Mouse (Mus musculus) liver, embryonic 12.5 days (tissue): ENCODE data around the gene Kdm1a. TPM values are rescaled to one million over a fixed set of nuclear protein-coding genes. Genes with fewer than 3 reads are reported as not detected.

Source experiments
- ATAC-seq: fragments of 200-750 bp; cut with Nextera tagmentation; 2 replicates; pipeline ENCODE4 v1.8.0; 2017; ENCODE audit warnings: moderate number of reproducible peaks, mild to moderate bottlenecking, moderate library complexity
- H3K27ac ChIP-seq: fragments of 300-500 bp; sonication (generic); 2 replicates; pipeline ENCODE4 v1.5.1; 2016; ENCODE audit warnings: mild to moderate bottlenecking
- H3K27me3 ChIP-seq: fragments of 300-500 bp; sonication (generic); replicated peaks from 2 replicates; pipeline ENCODE4 v1.6.1; 2016; ENCODE audit warnings: mild to moderate bottlenecking, moderate library complexity
- H3K36me3 ChIP-seq: fragments of 300-500 bp; sonication (generic); 2 replicates; pipeline ENCODE4 v1.6.1; 2016; ENCODE audit warnings: mild to moderate bottlenecking, moderate library complexity
- H3K4me1 ChIP-seq: fragments of 300-500 bp; sonication (generic); 2 replicates; pipeline ENCODE4 v1.6.1; 2016
- H3K4me2 ChIP-seq: fragments of 300-500 bp; sonication (generic); 2 replicates; pipeline ENCODE4 v1.6.1; 2016; ENCODE audit warnings: mild to moderate bottlenecking, moderate library complexity
- H3K4me3 ChIP-seq: fragments of 300-500 bp; sonication (generic); 2 replicates; pipeline ENCODE4 v1.5.1; 2016; ENCODE audit warnings: mild to moderate bottlenecking, moderate library complexity
- H3K9ac ChIP-seq: fragments of 300-500 bp; sonication (generic); 2 replicates; pipeline ENCODE4 v1.6.1; 2016; ENCODE audit warnings: mild to moderate bottlenecking, moderate library complexity
- H3K9me3 ChIP-seq: fragments of 300-500 bp; sonication (generic); replicated peaks from 2 replicates; pipeline ENCODE4 v1.6.1; 2016; ENCODE audit warnings: mild to moderate bottlenecking, moderate library complexity
- WGBS: fragments of 180-500 bp; shearing (Covaris S2); methylation state at CpG from one replicate; pipeline ENCODE4 v1.1.7; 2016; ENCODE audit not compliant: insufficient replicate concordance; 5-methylcytosine and 5-hydroxymethylcytosine counted together
- polyA plus RNA-seq: library from polyadenylated mRNA; unstranded; fragments of >200 nt; fragmentation: Nextera tagmentation; extraction: Ambion mirVana; gene quantifications from 2 replicates; pipeline ENCODE4 v1.2.1, GENCODE M21; 2016

Kdm1a gene
- polyA plus RNA-seq, 1 experiment from 2014 or later, result 31.3 TPM

- no peak overlapping the region for H3K4me2 ChIP-seq
- no peaks in the 10 kb centered on the region for H3K4me1 ChIP-seq
- peaks cover 94% of the 10 kb centered on the region for H3K36me3 ChIP-seq
- WGBS, result 93% methylated on average over 2 of the region's 2 CpGs
- no peak overlapping the region for H3K9ac ChIP-seq
- ATAC-seq, result no peak
- no peaks in the 10 kb centered on the region for H3K9me3 ChIP-seq
- H3K4me3 ChIP-seq, result no peak overlapping the region
- H3K27me3 ChIP-seq, result no peaks in the 10 kb centered on the region
- H3K27ac ChIP-seq, result no peak overlapping the region
Observed at GRCm38 (mm10) chr4:136559690-136560089, 42.8 kb downstream of the Kdm1a start.

- WGBS, result 79% methylated on average over 2 of the region's 2 CpGs
- Histone ChIP-seq H3K27me3 (no peaks in the 10 kb centered on the region), H3K4me2 (no peak overlapping the region), H3K9me3 (no peaks in the 10 kb centered on the region), H3K4me3 (no peak overlapping the region), H3K27ac (no peak overlapping the region), H3K4me1 (no peaks in the 10 kb centered on the region), H3K9ac (no peak overlapping the region), H3K36me3 (peaks cover 94% of the 10 kb centered on the region)
- ATAC-seq, result no peak
Observed at GRCm38 (mm10) chr4:136557638-136558037, 44.9 kb downstream of the Kdm1a start.

GRCm38 (mm10) chr4:136553108-136553507, 49.4 kb downstream of the Kdm1a start:
- no peak for ATAC-seq
- no peak overlapping the region for H3K27ac ChIP-seq
- H3K9ac ChIP-seq, result no peak overlapping the region
- H3K4me2 ChIP-seq, result no peak overlapping the region
- WGBS, result 67% methylated on average over 1 of the region's 1 CpGs
- H3K36me3 ChIP-seq, result peaks cover 95% of the 10 kb centered on the region
- no peaks in the 10 kb centered on the region for H3K9me3 ChIP-seq
- H3K27me3 ChIP-seq, result no peaks in the 10 kb centered on the region
- no peak overlapping the region for H3K4me3 ChIP-seq
- no peaks in the 10 kb centered on the region for H3K4me1 ChIP-seq

- H3K9ac ChIP-seq, result no peak overlapping the region
- H3K4me1 ChIP-seq, result no peaks in the 10 kb centered on the region
- 96% methylated on average over 1 of the region's 1 CpGs for WGBS
- ATAC-seq, result no peak
- H3K27me3 ChIP-seq, result no peaks in the 10 kb centered on the region
- H3K9me3 ChIP-seq, result no peaks in the 10 kb centered on the region
- H3K36me3 ChIP-seq, result peaks cover 92% of the 10 kb centered on the region
- no peak overlapping the region for H3K4me2 ChIP-seq
- H3K4me3 ChIP-seq, result no peak overlapping the region
- H3K27ac ChIP-seq, result no peak overlapping the region
Observed at GRCm38 (mm10) chr4:136548381-136548801, 54.1 kb downstream of the Kdm1a start.

GRCm38 (mm10) chr4:136547721-136548120, 54.8 kb downstream of the Kdm1a start:
- Histone ChIP-seq H3K27me3 (no peaks in the 10 kb centered on the region), H3K36me3 (peaks cover 92% of the 10 kb centered on the region), H3K9me3 (no peaks in the 10 kb centered on the region), H3K4me2 (no peak overlapping the region), H3K4me3 (no peak overlapping the region), H3K27ac (no peak overlapping the region), H3K9ac (no peak overlapping the region), H3K4me1 (no peaks in the 10 kb centered on the region)
- 60% methylated on average over 1 of the region's 1 CpGs for WGBS
- no peak for ATAC-seq

GRCm38 (mm10) chr4:136546279-136547045, 56.1 kb downstream of the Kdm1a start:
- Histone ChIP-seq H3K9me3 (no peaks in the 10 kb centered on the region), H3K27me3 (no peaks in the 10 kb centered on the region), H3K27ac (no peak overlapping the region), H3K4me3 (no peak overlapping the region), H3K4me1 (no peaks in the 10 kb centered on the region), H3K36me3 (peaks cover 91% of the 10 kb centered on the region), H3K4me2 (no peak overlapping the region), H3K9ac (no peak overlapping the region)
- WGBS, result 52% methylated on average over 3 of the region's 3 CpGs
- no peak for ATAC-seq

GRCm38 (mm10) chr4:136545151-136545550, 57.4 kb downstream of the Kdm1a start:
- WGBS, result 84% methylated on average over 3 of the region's 3 CpGs
- Histone ChIP-seq H3K9ac (no peak overlapping the region), H3K36me3 (peaks cover 85% of the 10 kb centered on the region), H3K4me3 (no peak overlapping the region), H3K4me2 (no peak overlapping the region), H3K27me3 (no peaks in the 10 kb centered on the region), H3K9me3 (no peaks in the 10 kb centered on the region), H3K27ac (no peak overlapping the region), H3K4me1 (no peaks in the 10 kb centered on the region)
- ATAC-seq, result no peak

- 26% methylated on average over 4 of the region's 4 CpGs for WGBS
- no peaks in the 10 kb centered on the region for H3K36me3 ChIP-seq
- no peaks in the 10 kb centered on the region for H3K9me3 ChIP-seq
- H3K4me1 ChIP-seq, result peaks cover 30% of the 10 kb centered on the region
- H3K4me2 ChIP-seq, result no peak overlapping the region
- no peak for ATAC-seq
- H3K27me3 ChIP-seq, result no peaks in the 10 kb centered on the region
- H3K4me3 ChIP-seq, result no peak overlapping the region
- no peak overlapping the region for H3K27ac ChIP-seq
- no peak overlapping the region for H3K9ac ChIP-seq
Observed at GRCm38 (mm10) chr4:136526412-136526811, 76.1 kb downstream of the Kdm1a start.

- Histone ChIP-seq H3K27me3 (no peaks in the 10 kb centered on the region), H3K9ac (no peak overlapping the region), H3K4me2 (0 out of 2 replicates have a peak overlapping the region, but pooled peaks have one; percentile 0), H3K36me3 (no peaks in the 10 kb centered on the region), H3K4me1 (peaks cover 42% of the 10 kb centered on the region), H3K27ac (no peak overlapping the region; the same call in 1 of the 2 replicates), H3K4me3 (no peak overlapping the region), H3K9me3 (no peaks in the 10 kb centered on the region)
- ATAC-seq, result peak; percentile 86
- 43% methylated on average over 2 of the region's 2 CpGs for WGBS
Observed at GRCm38 (mm10) chr4:136524309-136524708, 78.2 kb downstream of the Kdm1a start.

- ATAC-seq, result no peak
- Histone ChIP-seq H3K36me3 (no peaks in the 10 kb centered on the region), H3K4me2 (no peak overlapping the region), H3K9me3 (no peaks in the 10 kb centered on the region), H3K9ac (no peak overlapping the region), H3K27ac (0 out of 2 replicates have a peak overlapping the region, but pooled peaks have one; percentile 32), H3K4me1 (peaks cover 53% of the 10 kb centered on the region), H3K27me3 (no peaks in the 10 kb centered on the region), H3K4me3 (no peak overlapping the region)
- 71% methylated on average over 5 of the region's 5 CpGs for WGBS
Observed at GRCm38 (mm10) chr4:136521898-136522297, 80.6 kb downstream of the Kdm1a start.

GRCm38 (mm10) chr4:136519866-136520265, 82.7 kb downstream of the Kdm1a start:
- Histone ChIP-seq H3K9ac (no peak overlapping the region), H3K4me1 (peaks cover 50% of the 10 kb centered on the region), H3K9me3 (no peaks in the 10 kb centered on the region), H3K36me3 (no peaks in the 10 kb centered on the region), H3K27me3 (no peaks in the 10 kb centered on the region), H3K27ac (no peak overlapping the region), H3K4me2 (no peak overlapping the region), H3K4me3 (no peak overlapping the region)
- no peak for ATAC-seq

- Histone ChIP-seq H3K4me1 (peaks cover 39% of the 10 kb centered on the region), H3K4me3 (no peak overlapping the region), H3K27me3 (no peaks in the 10 kb centered on the region), H3K4me2 (no peak overlapping the region), H3K9ac (no peak overlapping the region), H3K9me3 (no peaks in the 10 kb centered on the region), H3K36me3 (no peaks in the 10 kb centered on the region), H3K27ac (no peak overlapping the region)
- no peak for ATAC-seq
- WGBS, result 47% methylated on average over 2 of the region's 2 CpGs
Observed at GRCm38 (mm10) chr4:136518576-136518975, 83.9 kb downstream of the Kdm1a start.

GRCm38 (mm10) chr4:136518141-136518540, 84.4 kb downstream of the Kdm1a start:
- Histone ChIP-seq H3K4me1 (peaks cover 39% of the 10 kb centered on the region), H3K9ac (no peak overlapping the region), H3K27ac (no peak overlapping the region), H3K36me3 (no peaks in the 10 kb centered on the region), H3K4me2 (no peak overlapping the region), H3K9me3 (no peaks in the 10 kb centered on the region), H3K4me3 (no peak overlapping the region), H3K27me3 (no peaks in the 10 kb centered on the region)
- 73% methylated on average over 2 of the region's 2 CpGs for WGBS
- no peak for ATAC-seq
